Mouse (Mus musculus): ENCODE data around the gene Gpsm3. TPM values are rescaled to one million over a fixed set of nuclear protein-coding genes. Genes with fewer than 3 reads are reported as not detected.

The Gpsm3 gene
- polyA plus RNA-seq, 1 experiment from 2014 or later, result 11.0 TPM

- Histone ChIP-seq H3K4me3 (peak overlapping the region; percentile 97), H3K36me3 (peaks cover 24% of the 10 kb centered on the region), H3K9me3 (no peaks in the 10 kb centered on the region), H3K27me3 (ENCODE audit: insufficient read depth, poor library complexity, severe bottlenecking) (no peaks in the 10 kb centered on the region), H3K27ac (peak overlapping the region; percentile 100; the same call in 1 of the 2 replicates), H3K4me1 (peaks cover 83% of the 10 kb centered on the region)
- 62% methylated on average over 34 of the region's 34 CpGs for WGBS
- no peak for DNase-seq (ENCODE audit: low spot score)
These were observed 4.3 kb downstream of the Gpsm3 start for GRCm38 (mm10) chr17:34593752-34594525.

GRCm38 (mm10) chr17:34596098-34596497 lies 6.5 kb downstream of the Gpsm3 start:
- H3K36me3 ChIP-seq, result peaks cover 38% of the 10 kb centered on the region
- no peaks in the 10 kb centered on the region for H3K27me3 ChIP-seq (ENCODE audit: insufficient read depth, poor library complexity, severe bottlenecking)
- 76% methylated on average over 8 of the region's 8 CpGs for WGBS
- DNase-seq (ENCODE audit: low spot score), result no peak
- H3K4me3 ChIP-seq, result no peak overlapping the region
- peaks cover 76% of the 10 kb centered on the region for H3K4me1 ChIP-seq
- no peak overlapping the region for H3K27ac ChIP-seq
- no peaks in the 10 kb centered on the region for H3K9me3 ChIP-seq

- Histone ChIP-seq H3K9me3 (no peaks in the 10 kb centered on the region), H3K36me3 (peaks cover 45% of the 10 kb centered on the region), H3K27ac (peak within 1 kb of the TSS; percentile 72), H3K4me3 (peak within 1 kb of the TSS; percentile 9; the same call in 1 of the 2 replicates), H3K27me3 (ENCODE audit: insufficient read depth, poor library complexity, severe bottlenecking) (no peaks in the 10 kb centered on the region), H3K4me1 (peaks cover 78% of the 10 kb centered on the region)
- WGBS, result 14% methylated on average over 6 of the region's 6 CpGs
- no peak for DNase-seq (ENCODE audit: low spot score)
These were observed 8.0 kb downstream of the Gpsm3 start, which contains the start of gene Ager for GRCm38 (mm10) chr17:34597566-34598095. TSS of gene Ager (plus strand) at chr17:34597862.

GRCm38 (mm10) chr17:34599891-34600290 lies 10.3 kb downstream of the Gpsm3 start:
- Histone ChIP-seq H3K36me3 (peaks cover 35% of the 10 kb centered on the region), H3K4me3 (no peak overlapping the region), H3K4me1 (peaks cover 66% of the 10 kb centered on the region), H3K9me3 (no peaks in the 10 kb centered on the region), H3K27me3 (ENCODE audit: insufficient read depth, poor library complexity, severe bottlenecking) (no peaks in the 10 kb centered on the region), H3K27ac (no peak overlapping the region)
- DNase-seq (ENCODE audit: low spot score), result no peak
- WGBS, result 79% methylated on average over 9 of the region's 9 CpGs

- DNase-seq (ENCODE audit: low spot score), result no peak
- Histone ChIP-seq H3K4me3 (no peak overlapping the region), H3K9me3 (no peaks in the 10 kb centered on the region), H3K27me3 (ENCODE audit: insufficient read depth, poor library complexity, severe bottlenecking) (no peaks in the 10 kb centered on the region), H3K4me1 (peaks cover 62% of the 10 kb centered on the region), H3K27ac (no peak overlapping the region), H3K36me3 (peaks cover 21% of the 10 kb centered on the region)
- WGBS, result 83% methylated on average over 12 of the region's 12 CpGs
These were observed 12.2 kb downstream of the Gpsm3 start for GRCm38 (mm10) chr17:34601796-34602195.

- H3K9me3 ChIP-seq, result no peaks in the 10 kb centered on the region
- H3K36me3 ChIP-seq, result peaks cover 25% of the 10 kb centered on the region
- H3K27me3 ChIP-seq (ENCODE audit: insufficient read depth, poor library complexity, severe bottlenecking), result no peaks in the 10 kb centered on the region
- H3K27ac ChIP-seq, result peak within 1 kb of the TSS; percentile 96
- peak within 1 kb of the TSS; percentile 85 for H3K4me3 ChIP-seq
- peaks cover 63% of the 10 kb centered on the region for H3K4me1 ChIP-seq
- WGBS, result under 1% methylated on average over 30 of the region's 30 CpGs
- DNase-seq (ENCODE audit: low spot score), result peak; percentile 100
These were observed 13.9 kb downstream of the Gpsm3 start, which contains the start of gene Rnf5 for GRCm38 (mm10) chr17:34603375-34604060. TSS of gene Rnf5 (minus strand) at chr17:34603690.

- H3K4me1 ChIP-seq, result peaks cover 62% of the 10 kb centered on the region
- no peaks in the 10 kb centered on the region for H3K27me3 ChIP-seq (ENCODE audit: insufficient read depth, poor library complexity, severe bottlenecking)
- H3K4me3 ChIP-seq, result peak within 1 kb of the TSS; percentile 85
- peaks cover 25% of the 10 kb centered on the region for H3K36me3 ChIP-seq
- peak within 1 kb of the TSS; percentile 96 for H3K27ac ChIP-seq
- WGBS, result 0% methylated on average over 35 of the region's 35 CpGs
- H3K9me3 ChIP-seq, result no peaks in the 10 kb centered on the region
- DNase-seq (ENCODE audit: low spot score), result no peak
These were observed 14.5 kb downstream of the Gpsm3 start, which contains the start of gene Agpat1 for GRCm38 (mm10) chr17:34604061-34604508. TSS of gene Agpat1 (plus strand) at chr17:34604262.

- Histone ChIP-seq H3K36me3 (peaks cover 24% of the 10 kb centered on the region), H3K4me1 (peaks cover 56% of the 10 kb centered on the region), H3K27ac (peak overlapping the region; percentile 96), H3K9me3 (no peaks in the 10 kb centered on the region), H3K4me3 (peak overlapping the region; percentile 85), H3K27me3 (ENCODE audit: insufficient read depth, poor library complexity, severe bottlenecking) (no peaks in the 10 kb centered on the region)
- no peak for DNase-seq (ENCODE audit: low spot score)
- 20% methylated on average over 24 of the region's 24 CpGs for WGBS
These were observed 15.1 kb downstream of the Gpsm3 start for GRCm38 (mm10) chr17:34604511-34605237.

GRCm38 (mm10) chr17:34605609-34606008 lies 16.0 kb downstream of the Gpsm3 start:
- Histone ChIP-seq H3K9me3 (no peaks in the 10 kb centered on the region), H3K4me1 (peaks cover 51% of the 10 kb centered on the region), H3K4me3 (peak overlapping the region; percentile 85), H3K27ac (peak overlapping the region; percentile 96), H3K27me3 (ENCODE audit: insufficient read depth, poor library complexity, severe bottlenecking) (no peaks in the 10 kb centered on the region), H3K36me3 (peaks cover 22% of the 10 kb centered on the region)
- DNase-seq (ENCODE audit: low spot score), result peak; percentile 97
- WGBS, result under 1% methylated on average over 26 of the region's 30 CpGs

GRCm38 (mm10) chr17:34606186-34607039 lies 16.8 kb downstream of the Gpsm3 start:
- Histone ChIP-seq H3K4me1 (peaks cover 49% of the 10 kb centered on the region), H3K36me3 (peaks cover 24% of the 10 kb centered on the region), H3K27me3 (ENCODE audit: insufficient read depth, poor library complexity, severe bottlenecking) (no peaks in the 10 kb centered on the region), H3K27ac (peak overlapping the region; percentile 96), H3K9me3 (no peaks in the 10 kb centered on the region), H3K4me3 (peak overlapping the region; percentile 85)
- WGBS, result 17% methylated on average over 32 of the region's 32 CpGs
- DNase-seq (ENCODE audit: low spot score), result no peak

GRCm38 (mm10) chr17:34607997-34608396 lies 18.4 kb downstream of the Gpsm3 start:
- Histone ChIP-seq H3K36me3 (peaks cover 35% of the 10 kb centered on the region), H3K27ac (no peak overlapping the region), H3K4me3 (no peak overlapping the region), H3K9me3 (no peaks in the 10 kb centered on the region), H3K4me1 (peaks cover 38% of the 10 kb centered on the region), H3K27me3 (ENCODE audit: insufficient read depth, poor library complexity, severe bottlenecking) (no peaks in the 10 kb centered on the region)
- WGBS, result 85% methylated on average over 7 of the region's 7 CpGs
- DNase-seq (ENCODE audit: low spot score), result no peak

GRCm38 (mm10) chr17:34611050-34611449 lies 21.4 kb downstream of the Gpsm3 start:
- DNase-seq (ENCODE audit: low spot score), result no peak
- Histone ChIP-seq H3K27me3 (ENCODE audit: insufficient read depth, poor library complexity, severe bottlenecking) (no peaks in the 10 kb centered on the region), H3K9me3 (no peaks in the 10 kb centered on the region), H3K4me3 (no peak overlapping the region), H3K4me1 (peaks cover 27% of the 10 kb centered on the region), H3K27ac (no peak overlapping the region), H3K36me3 (peaks cover 64% of the 10 kb centered on the region)
- 95% methylated on average over 8 of the region's 8 CpGs for WGBS
